Mouse (Mus musculus) right cerebral cortex, adult 18-20 months (tissue): Measurements from ENCODE around the gene Igsf3.
A peak's percentile ranks its signal among the peaks of the same experiment; 100 is the strongest.

ENCODE experiments used
- DNase-seq: peaks from one replicate; pipeline ENCODE4 v3.0.0; 2022; ENCODE audit warnings: mixed read lengths

Gene Igsf3

GRCm38 (mm10) chr3:101376538-101377247, at the start of gene Igsf3:
Gene Igsf3, plus strand, starts transcription at chr3:101377083.
- DNase-seq, result peak; percentile 65

DNA sequence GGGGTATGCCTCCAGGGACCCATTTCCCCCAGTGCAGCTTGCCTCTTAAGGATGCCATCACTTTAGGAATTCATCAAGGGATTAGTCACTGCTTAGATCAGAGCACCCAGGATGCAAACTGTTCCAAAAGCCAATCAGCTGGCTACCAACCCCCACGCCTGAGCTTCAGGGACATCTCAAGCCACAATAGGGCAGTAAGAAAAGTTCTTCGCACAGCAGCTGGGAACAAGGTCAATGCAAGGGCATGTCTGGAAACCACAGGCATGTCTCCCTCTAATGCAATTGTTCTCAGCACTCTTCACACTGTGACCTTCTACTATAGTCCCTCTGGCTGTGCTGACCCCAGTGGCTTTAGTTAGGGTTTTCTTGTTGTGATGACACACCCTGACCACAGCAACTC, 49.6 kb upstream of the Igsf3 start:
- no peak for DNase-seq

DNA sequence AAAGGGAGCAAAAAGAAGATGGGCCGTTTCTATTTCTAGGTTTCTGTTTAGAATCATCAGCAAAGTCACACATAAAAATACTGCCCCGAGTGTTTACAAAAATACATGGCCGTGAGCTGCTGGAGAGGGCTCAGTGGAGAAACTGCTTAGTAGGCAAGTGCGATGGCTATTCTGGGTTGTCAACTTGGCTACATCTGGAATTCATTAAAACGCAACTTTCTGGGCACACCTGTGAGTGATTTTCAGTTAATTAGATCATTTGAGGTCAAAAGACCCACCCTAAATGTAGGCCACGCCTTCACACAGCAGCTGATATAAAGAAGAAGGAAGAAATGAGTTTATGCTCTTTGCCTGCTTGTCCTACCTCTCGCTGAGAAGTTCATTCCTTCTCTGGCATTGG, 48.3 kb upstream of the Igsf3 start:
- DNase-seq, result no peak

GRCm38 (mm10) chr3:101343199-101343924, 33.5 kb upstream of the Igsf3 start:
- peak; percentile 22 for DNase-seq

DNA sequence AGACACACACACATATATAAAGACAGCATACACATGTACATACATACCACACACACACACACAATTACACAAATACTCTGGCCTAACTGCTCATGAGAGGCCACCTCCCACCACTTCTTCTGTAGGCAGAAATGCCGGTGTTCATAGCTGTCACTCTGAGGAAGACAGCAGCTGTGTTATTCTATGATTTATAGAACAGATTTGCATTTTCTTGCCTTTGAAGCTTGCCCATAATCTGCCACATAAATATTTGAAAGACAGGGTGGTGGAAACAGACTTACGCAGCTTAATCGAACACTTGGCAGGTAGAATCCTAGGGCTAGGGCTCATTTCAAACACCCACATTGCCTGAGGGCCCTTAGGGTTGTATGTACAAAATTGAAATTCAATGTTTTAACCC, 32.6 kb upstream of the Igsf3 start:
- no peak for DNase-seq

- DNase-seq, result no peak
Observed at GRCm38 (mm10) chr3:101345299-101345698, 31.6 kb upstream of the Igsf3 start.

GRCm38 (mm10) chr3:101346806-101347205, 30.1 kb upstream of the Igsf3 start:
- DNase-seq, result no peak

GRCm38 (mm10) chr3:101348501-101349161, 28.3 kb upstream of the Igsf3 start:
- DNase-seq, result no peak

GRCm38 (mm10) chr3:101349542-101350307, 27.2 kb upstream of the Igsf3 start:
- DNase-seq, result peak; percentile 35

DNA sequence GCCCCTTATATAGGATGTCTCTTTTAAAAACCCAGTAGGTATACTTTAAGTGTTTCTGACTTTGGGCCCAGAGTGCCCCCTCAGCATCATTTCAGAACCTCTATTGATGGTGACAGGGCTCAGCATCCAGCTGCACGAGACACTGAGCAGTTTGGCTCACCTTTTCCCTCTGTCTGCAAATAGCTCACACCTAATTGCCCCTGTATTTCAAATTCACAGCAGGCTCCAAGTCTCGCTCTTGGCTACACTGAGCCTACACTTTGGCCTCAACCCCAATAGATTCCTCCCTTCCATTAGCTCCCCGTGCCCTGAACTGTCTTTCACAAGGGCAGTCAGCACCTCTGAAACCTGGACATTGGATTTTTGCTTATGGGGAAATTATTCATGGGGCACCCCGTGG, 26.5 kb upstream of the Igsf3 start:
- DNase-seq, result no peak

- no peak for DNase-seq
Observed at GRCm38 (mm10) chr3:101354490-101354889, 22.4 kb upstream of the Igsf3 start.

GRCm38 (mm10) chr3:101355702-101356101, 21.2 kb upstream of the Igsf3 start:
- no peak for DNase-seq

DNA sequence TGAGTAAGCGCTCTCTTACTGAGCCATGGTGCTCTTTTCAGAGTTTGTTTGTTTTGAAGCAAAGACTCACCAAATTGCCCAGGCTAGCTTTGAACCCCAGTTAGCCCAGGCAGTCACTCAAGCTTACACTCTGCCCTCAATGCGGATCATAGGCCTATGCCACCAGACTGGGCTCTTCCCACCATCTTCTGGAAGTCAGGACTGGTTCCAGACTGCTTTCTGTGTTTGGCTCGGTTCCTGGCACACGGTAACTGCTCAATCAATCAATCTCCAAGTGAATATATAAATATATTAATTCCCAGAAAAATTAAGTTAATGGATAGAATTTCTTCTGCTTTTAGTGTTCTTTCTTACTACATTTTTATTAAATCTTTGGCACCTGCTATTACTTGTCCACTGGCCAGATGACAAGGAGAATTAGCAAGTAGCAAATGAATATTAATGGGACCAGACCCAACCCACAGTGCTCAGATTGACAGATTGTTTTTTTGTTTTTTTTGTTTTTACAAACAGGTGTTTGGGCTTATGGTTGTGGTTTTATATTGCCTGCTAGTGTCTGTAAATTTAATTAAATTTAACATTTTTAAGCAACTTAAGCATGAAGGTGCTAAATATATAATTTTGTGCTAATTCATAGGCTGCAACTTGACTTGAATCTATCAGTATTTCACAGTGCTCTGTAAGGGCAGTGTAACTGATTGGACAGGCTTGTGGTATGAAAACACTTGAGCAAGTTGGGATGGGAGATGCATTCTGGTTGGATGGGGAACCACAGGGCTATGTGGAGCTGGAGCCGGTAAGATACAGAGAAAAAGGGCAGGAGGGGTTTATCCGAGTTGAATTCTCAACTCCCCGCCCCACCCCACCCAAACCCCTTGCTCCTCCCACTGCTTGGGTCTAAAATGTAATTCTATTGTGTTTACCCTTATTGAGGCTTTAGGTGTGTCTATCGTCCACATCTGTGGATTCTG, 20.0 kb upstream of the Igsf3 start:
- DNase-seq, result no peak

- DNase-seq, result peak; percentile 39
Observed at GRCm38 (mm10) chr3:101360832-101361231, 16.1 kb upstream of the Igsf3 start.

GRCm38 (mm10) chr3:101362391-101362790, 14.5 kb upstream of the Igsf3 start:
- DNase-seq, result no peak

GRCm38 (mm10) chr3:101363574-101363973, 13.3 kb upstream of the Igsf3 start:
- DNase-seq, result no peak

GRCm38 (mm10) chr3:101365081-101365612, 11.7 kb upstream of the Igsf3 start:
- DNase-seq, result no peak

DNA sequence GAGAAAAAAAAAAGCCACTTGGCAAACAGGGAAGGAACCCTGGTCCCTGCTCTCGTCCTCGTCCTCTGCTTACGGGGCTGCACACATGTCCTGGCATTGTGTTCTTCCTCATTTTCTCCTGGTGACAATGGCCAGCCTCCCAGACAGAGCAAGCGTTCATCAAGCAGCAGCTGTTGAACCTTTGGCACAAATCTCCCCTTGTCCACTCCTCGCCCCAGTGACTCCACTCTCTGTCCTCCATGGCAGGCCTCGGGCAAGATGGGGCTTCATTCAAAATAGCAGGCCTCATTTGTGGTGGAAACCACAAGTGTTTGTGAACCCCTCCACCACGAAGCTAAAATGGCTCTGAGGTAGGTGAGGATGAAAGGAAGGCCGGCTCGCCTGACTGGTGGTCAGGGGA, 11.0 kb upstream of the Igsf3 start:
- no peak for DNase-seq

DNA sequence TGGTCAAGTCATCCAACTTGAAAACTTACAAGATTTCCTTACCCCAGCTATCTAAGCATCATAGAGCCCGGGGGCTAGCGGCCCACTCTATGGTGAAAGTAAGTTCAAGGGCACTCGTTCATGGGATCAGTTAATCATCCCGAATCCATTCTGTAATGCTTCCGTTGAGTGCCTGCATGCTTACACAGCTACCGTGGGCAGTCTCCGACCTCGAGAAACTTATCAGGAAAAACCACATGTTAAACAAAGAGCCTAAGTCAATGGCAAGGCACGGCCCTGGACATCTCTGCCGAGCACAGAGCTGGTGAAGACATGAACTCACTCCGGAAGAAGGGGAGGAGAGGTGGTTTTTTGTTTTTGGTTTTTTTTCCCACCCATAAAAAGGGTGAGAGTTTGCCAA, 9.5 kb upstream of the Igsf3 start:
- no peak for DNase-seq

DNA sequence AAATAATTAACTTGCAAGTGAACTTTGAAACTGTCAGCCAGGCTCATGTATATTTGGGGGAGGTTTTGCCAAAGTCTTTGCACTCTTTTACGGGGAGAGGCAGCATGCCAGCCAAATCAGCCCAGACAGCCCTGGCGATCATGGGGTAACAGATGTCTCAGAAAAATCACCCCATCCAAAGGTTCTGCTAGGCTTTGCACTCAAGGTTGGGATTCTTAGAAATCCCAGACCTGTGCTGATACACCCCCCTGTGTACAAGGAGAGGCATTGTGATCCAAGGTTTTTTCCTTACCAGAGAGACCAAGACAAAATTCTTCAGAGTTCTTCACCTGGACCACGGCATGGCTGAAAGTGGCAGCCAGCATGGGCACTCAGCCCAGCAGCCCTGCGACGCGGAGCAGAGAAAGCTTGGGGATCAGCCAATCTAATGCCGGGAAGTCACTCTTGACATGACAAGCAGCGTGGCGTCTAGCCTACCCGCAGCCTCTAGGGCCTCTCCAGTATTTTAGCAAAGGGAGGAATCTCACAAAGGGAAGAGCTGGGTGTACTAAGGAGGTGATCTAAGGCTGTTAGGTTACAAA, 7.5 kb upstream of the Igsf3 start:
- no peak for DNase-seq

DNA sequence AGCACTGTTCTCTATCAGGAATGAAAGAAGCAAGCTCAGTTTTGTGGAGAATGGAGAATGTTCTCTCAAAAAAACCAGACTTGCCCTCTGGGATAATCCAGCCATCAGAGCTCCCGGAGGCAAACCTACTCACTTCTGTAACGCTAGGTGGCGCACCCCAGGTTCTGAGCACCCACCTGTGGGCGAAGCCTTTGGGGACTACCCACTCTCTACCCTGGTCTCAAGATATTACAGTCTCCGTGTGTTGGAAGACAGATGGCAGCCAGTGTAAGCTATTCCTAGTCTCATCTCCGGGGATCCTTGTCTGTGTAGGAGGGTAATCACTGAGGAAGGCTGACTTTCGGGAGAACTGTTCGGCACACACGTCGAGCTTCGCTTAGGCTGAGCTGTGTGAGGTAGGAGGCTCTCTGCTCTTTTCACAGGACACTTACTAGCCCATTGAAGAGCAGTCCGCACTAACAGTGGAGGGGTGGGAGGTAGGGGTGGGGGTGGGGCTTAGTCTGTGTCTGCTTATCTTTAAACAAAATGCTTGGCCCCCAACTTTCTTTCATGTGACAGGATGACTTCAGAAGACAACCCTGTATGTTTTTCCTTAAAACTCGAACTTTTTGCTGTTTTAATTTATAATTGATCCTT, 4.4 kb upstream of the Igsf3 start:
- DNase-seq, result peak; percentile 91
